Mouse (Mus musculus) heart, postnatal 4 days (tissue): ENCODE results near the gene A3galt2. TPM values are rescaled to one million over a fixed set of nuclear protein-coding genes. Genes with fewer than 3 reads are reported as not detected.

Source experiments
- DNase-seq: peaks from one replicate; pipeline ENCODE4 v3.0.0; 2021
- total RNA-seq, 2 experiments: library from RNA; stranded (reverse); gene quantifications; 2 replicates each; pipeline ENCODE4 v1.2.3; 2021

The A3galt2 gene
- total RNA-seq, 2 experiments from 2014 or later: 0.20 to 0.36 TPM

- no peak for DNase-seq
These were observed 26.7 kb upstream of the A3galt2 start for GRCm38 (mm10) chr4:128728431-128728851.

DNA sequence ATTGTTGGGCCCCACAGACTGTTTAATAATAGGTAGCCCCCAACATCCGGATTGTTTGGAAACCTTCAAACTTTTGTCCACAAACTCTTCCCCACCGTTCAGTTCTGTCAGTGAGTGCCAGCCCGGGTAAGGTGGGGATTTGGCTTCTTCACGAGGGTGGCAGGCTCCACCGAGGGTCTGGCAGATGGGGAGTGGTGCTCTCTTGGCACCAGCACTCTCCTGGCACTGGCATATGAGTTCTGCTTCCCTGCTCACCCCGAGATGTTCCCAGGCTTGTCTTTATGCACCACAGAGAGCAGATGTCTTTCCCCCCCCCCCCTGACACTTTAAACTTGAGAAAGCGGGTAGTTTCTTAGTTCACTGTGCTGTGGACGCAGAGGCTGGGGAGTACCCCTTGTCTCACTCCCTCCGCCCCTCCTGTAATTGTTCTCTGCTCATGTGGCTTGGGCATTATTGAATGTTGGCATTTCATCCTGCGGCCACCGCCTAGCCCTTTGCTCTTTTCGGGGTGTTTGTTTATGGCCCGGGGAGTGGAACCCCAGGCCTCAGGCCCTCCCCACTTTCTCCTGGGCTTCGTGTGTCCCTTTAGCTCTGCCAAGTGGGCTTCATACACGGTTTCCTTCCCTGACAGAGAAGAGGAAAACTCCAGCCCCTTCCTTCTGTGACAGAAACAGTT lies 26.0 kb upstream of the A3galt2 start:
- DNase-seq: no peak

- DNase-seq: peak; percentile 62
These were observed 25.5 kb upstream of the A3galt2 start for GRCm38 (mm10) chr4:128729709-128730037.

DNA sequence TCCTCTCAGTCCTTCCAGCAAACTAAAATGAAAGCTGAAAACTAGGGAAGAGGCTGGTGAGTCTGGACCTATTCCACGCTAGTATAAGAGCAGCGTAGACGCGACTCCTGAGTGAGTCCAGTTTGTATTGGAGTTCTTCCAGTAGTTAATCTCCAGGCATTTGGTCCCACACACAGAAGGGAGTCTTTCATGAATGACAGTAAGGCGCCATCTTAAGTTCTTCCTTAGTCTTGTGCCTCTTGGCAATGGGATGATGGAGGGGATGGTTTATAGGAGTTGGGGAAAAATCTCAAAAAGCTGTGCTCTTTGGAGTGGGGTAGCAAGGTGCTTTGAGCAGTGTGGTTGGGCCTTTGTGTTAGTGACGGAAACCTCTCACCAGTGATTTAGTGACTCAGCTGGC lies 24.9 kb upstream of the A3galt2 start:
- DNase-seq: no peak

DNA sequence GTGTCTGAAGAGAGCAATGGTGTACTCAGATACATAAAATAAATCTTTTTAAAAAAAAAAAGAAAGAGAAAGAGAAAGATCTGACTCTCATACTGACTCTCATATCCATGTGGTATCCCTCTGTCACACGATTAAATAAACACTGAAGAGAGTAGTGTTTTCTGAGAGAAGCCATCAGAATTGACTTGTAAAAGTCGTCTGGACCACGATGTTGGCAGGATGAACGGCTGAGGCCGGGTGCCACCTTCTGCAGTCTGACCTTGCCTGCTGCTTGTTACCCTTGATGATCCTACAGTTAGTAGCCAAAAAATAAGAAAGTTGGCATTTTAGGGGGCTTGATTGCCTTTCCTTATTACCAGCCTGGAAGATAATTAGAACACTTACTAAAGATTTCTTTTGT lies 22.4 kb upstream of the A3galt2 start:
- no peak for DNase-seq

- DNase-seq: no peak
These were observed 21.7 kb upstream of the A3galt2 start for GRCm38 (mm10) chr4:128733496-128733895.

GRCm38 (mm10) chr4:128734217-128734616 lies 20.9 kb upstream of the A3galt2 start:
- peak; percentile 81 for DNase-seq

DNA sequence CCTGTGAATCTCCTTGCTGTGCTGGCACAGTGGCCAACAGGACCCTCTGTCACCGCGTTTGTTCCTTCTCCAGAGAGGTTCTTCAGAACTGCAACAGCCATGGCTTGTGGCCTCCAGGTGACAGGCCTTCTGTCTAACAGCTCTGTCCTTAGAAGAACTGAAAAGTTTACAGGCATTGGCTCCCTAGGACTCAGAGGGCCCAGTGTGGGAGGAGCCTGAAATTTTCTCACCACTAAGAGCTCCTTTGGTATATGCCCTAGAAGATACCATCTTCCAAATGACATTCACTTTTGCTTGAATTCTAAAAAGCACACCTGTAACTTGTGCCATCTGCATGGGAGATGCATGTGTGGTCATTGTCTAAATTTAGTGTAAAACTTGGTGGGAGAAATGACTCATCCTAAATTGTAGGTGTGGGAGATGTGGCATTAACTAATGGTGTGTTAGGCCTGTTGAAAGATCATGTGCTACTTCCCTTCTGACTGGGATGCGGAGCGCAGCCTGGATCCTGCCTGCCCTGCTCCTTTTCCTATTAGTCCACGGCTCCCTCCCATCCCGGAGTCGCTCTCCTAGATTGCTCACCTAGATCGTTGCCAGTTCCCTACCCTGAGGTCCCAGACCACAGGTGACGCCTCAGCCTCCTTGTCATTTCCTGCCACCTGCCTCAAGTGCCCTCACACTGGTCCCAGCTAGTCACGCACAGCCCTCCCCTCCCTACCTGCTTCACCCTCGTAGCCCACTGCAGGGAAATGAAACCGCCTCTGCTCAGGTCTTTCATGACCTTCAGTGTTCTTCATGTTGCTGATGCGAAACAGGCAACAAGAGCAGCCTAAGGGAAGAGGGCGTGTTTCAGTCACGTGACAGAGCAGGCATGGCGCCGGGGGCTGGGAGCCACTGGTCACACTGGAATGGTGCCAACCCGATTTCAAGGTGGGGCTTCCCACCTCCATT lies 20.2 kb upstream of the A3galt2 start:
- peak; percentile 52 for DNase-seq

DNA sequence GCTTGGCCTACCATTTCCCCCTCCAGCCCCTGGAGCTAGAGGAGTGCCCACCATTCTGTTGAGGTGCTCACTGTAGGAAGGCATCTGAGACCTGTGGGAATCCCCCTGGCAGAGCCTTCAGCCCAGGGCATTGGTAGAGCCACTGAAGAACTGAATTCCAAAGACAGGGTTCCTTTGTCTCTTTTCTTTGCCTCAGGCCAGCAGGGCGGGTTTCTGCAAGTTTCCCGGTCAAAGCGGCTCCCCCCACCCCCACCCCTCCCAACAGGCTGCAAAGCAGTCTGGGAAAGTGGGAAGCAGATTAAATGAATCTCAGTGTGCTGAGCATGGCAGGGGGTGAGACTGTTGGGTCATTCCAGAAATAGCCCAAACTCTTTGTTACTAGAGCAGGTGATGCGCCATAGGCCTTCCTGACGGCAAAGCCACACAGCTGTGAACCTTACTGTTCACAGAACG lies 18.0 kb upstream of the A3galt2 start:
- DNase-seq: no peak

GRCm38 (mm10) chr4:128737825-128738610 lies 17.1 kb upstream of the A3galt2 start:
- no peak for DNase-seq

GRCm38 (mm10) chr4:128740878-128741277 lies 14.3 kb upstream of the A3galt2 start:
- no peak for DNase-seq

GRCm38 (mm10) chr4:128741906-128742305 lies 13.3 kb upstream of the A3galt2 start:
- DNase-seq: no peak

- DNase-seq: no peak
These were observed 12.7 kb upstream of the A3galt2 start for GRCm38 (mm10) chr4:128742379-128742970.

GRCm38 (mm10) chr4:128743031-128743626 lies 12.0 kb upstream of the A3galt2 start:
- DNase-seq: no peak

DNA sequence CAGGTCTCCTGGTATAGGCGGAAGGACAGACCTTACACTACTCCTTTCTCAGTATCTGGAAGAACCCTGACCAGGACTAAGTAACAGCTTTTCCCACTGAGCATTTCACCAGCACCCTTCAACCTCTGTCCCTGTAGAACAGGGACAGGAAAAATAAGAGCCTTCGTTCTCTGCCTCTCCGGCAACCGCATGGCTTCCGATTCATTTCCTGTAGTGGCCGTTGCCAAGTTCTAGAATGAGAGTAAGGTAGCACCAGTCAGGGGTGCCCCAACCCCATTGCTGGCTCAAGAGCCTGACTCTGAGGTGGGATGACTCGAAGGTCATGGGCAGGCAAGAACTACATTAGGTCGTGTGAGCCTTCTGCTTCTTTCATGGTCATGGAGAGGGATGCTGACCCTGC lies 10.0 kb upstream of the A3galt2 start:
- DNase-seq: no peak

DNA sequence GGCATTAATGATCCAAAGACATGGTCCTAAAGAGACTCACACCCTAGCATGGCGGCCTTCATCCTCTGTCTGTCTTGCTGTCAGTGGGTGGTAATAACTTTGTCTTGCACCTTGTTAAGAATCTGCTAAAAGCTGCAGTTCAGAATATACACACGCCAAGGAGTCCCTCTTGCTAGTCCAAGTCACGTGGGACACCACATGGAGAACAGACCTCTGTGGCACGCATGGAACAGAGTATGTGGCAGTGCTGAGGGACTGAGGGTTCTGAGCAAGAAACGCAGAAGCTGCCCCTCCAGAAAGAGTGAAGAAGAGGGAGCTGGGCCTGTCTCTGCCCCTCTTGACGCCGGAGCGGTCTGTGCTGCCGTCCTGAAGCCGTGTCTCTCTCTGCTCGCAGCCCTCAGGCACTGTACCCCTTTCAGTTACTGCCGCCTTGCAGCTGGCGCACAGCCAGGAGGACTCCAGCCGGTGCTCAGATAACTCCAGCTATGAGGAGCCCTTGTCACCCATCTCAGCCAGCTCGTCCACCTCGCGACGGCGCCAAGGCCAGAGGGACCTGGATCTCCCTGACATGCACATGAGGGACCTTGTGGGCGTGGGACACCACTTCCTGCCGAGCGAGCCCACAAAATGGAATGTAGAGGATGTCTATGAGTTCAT lies 7.4 kb upstream of the A3galt2 start:
- DNase-seq: peak; percentile 51

- no peak for DNase-seq
These were observed 6.9 kb upstream of the A3galt2 start for GRCm38 (mm10) chr4:128748309-128748708.

GRCm38 (mm10) chr4:128751006-128751405 lies 4.2 kb upstream of the A3galt2 start:
- DNase-seq: peak; percentile 47

DNA sequence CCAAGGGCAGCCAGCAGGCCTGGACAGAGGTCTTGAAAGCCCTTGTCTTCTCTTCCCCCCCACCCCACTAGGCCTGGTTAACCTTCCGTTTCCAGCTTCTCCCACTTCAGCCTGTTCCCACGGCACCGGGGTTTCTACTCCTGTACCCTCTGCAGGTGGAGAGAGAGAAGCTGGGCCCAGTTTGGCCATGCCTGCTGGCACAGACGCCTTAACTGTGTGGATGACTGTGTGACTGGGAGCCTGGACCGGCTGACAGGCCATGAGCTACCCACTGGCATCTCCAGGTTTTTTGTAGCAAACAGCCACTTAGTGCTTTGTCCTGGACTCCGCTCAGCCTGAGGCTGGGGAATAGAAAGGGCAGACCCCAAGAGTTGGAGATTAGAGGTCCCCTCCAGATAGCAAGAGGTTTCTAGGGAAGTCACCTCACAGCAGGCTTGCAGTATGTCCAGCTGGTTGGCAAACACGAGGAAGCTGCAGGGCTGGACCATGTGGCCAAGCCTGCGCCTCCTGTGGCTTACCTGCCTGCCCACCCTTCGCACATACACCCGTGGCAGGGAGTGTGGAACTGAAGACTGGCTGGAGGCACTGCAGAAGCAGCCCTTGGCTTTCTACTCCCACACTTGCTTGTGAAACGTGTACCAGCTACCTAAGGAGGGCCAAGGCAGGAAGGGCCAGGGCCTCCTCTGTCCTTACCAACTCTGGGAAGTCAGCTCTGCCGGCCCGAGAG lies 3.0 kb upstream of the A3galt2 start:
- no peak for DNase-seq

- no peak for DNase-seq
These were observed 1.6 kb upstream of the A3galt2 start for GRCm38 (mm10) chr4:128753571-128753970.

GRCm38 (mm10) chr4:128755900-128756299 lies 736 bp downstream of the A3galt2 start:
- peak; percentile 33 for DNase-seq
